Mouse (Mus musculus) adrenal gland, adult 2 months (tissue): ENCODE measurements at regions not wholly inside any gene's neighbourhood (a gene's known extent, or its start where the extent isn't known, plus 50 kb on each side); places are given as distances from the start of the nearest gene placed in this dataset.
A peak's percentile ranks its signal among the peaks of the same experiment; 100 is the strongest.

ENCODE experiments used
- DNase-seq: peaks from one replicate; pipeline ENCODE4 v3.0.0; 2021

GRCm38 (mm10) chr2:136617138-136617537 lies 96.1 kb upstream of the Snap25 start:
- DNase-seq: peak; percentile 25

- DNase-seq: no peak
Observed at GRCm38 (mm10) chr2:136618114-136618513, 95.1 kb upstream of the Snap25 start.

GRCm38 (mm10) chr2:136620309-136620708 lies 92.9 kb upstream of the Snap25 start:
- DNase-seq: no peak

GRCm38 (mm10) chr2:136620969-136621368 lies 92.3 kb upstream of the Snap25 start:
- DNase-seq: no peak

- no peak for DNase-seq
Observed at GRCm38 (mm10) chr2:136623808-136624489, 89.3 kb upstream of the Snap25 start.

- DNase-seq: no peak
Observed at GRCm38 (mm10) chr2:136624490-136624850, 88.8 kb upstream of the Snap25 start.

- no peak for DNase-seq
Observed at GRCm38 (mm10) chr2:136646917-136647316, 66.3 kb upstream of the Snap25 start.

GRCm38 (mm10) chr2:136648606-136649005 lies 64.6 kb upstream of the Snap25 start:
- DNase-seq: peak; percentile 84

- peak; percentile 70 for DNase-seq
Observed at GRCm38 (mm10) chr2:136650721-136651120, 62.5 kb upstream of the Snap25 start.

GRCm38 (mm10) chr2:136652206-136653003 lies 60.8 kb upstream of the Snap25 start:
- DNase-seq: no peak
